Mouse (Mus musculus) bone marrow, adult 2 months (tissue): Measurements from ENCODE around the gene Epb41l1.

Experiments
- CTCF ChIP-seq: fragments of 200-500 bp; IDR thresholded peaks from 2 replicates; pipeline ENCODE4 v1.5.1; 2011; ENCODE audit warnings: low read length, control low read depth; ENCODE audit not compliant: control insufficient read depth, insufficient read depth
- POLR2A ChIP-seq: fragments of 200-500 bp; IDR thresholded peaks from 2 replicates; pipeline ENCODE4 v1.6.1; 2011; ENCODE audit warnings: low read depth, mild to moderate bottlenecking, control low read depth, low read length, borderline replicate concordance; ENCODE audit not compliant: control insufficient read depth

DNA sequence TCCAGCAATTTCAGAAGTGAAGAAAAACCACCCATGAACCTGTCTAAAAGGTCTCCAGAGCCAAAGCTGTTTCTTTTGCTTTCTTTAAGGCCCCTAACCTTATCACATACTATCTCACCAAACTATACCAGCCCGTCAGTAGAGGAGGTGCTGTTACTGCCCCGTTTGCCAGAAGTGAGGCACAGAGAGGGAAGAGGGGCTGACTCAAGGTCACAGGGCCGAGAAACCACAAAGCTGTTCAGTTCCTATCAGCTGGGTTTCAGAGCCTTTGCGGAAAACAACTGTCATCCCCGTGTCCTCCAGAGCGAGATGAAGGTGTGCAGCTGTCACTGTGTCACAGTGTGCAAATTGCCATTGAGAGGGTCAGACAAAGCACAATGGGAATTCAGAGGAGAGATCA is 21.2 kb downstream of the Epb41l1 start:
- no peak for TF ChIP-seq CTCF
- TF ChIP-seq POLR2A, result no peak
